Mouse (Mus musculus): Measurements from ENCODE around the gene C1qbp.

GRCm38 (mm10) chr11:71001167-71001566 is 18.3 kb upstream of the C1qbp start:
- TF ChIP-seq TAL1 (IDR thresholded peaks at IDR 0.05; ENCODE audit: low read length) (no peak), GATA1 (IDR thresholded peaks at IDR 0.05; ENCODE audit: low read length) (no peak)
